Mouse (Mus musculus) spleen, adult 2 months (tissue): ENCODE data around the gene Parn.

ENCODE experiments used
- CTCF ChIP-seq: fragments of 200-500 bp; IDR thresholded peaks from 2 replicates; pipeline ENCODE4 v1.5.1; 2011; ENCODE audit warnings: mild to moderate bottlenecking, inconsistent platforms; ENCODE audit not compliant: insufficient read depth, insufficient read length, insufficient replicate concordance; ENCODE audit errors: extremely low read depth
- POLR2A ChIP-seq: fragments of 200-500 bp; IDR thresholded peaks from 2 replicates; pipeline ENCODE4 v1.6.1; 2011; ENCODE audit warnings: low read depth, low read length, inconsistent platforms

DNA sequence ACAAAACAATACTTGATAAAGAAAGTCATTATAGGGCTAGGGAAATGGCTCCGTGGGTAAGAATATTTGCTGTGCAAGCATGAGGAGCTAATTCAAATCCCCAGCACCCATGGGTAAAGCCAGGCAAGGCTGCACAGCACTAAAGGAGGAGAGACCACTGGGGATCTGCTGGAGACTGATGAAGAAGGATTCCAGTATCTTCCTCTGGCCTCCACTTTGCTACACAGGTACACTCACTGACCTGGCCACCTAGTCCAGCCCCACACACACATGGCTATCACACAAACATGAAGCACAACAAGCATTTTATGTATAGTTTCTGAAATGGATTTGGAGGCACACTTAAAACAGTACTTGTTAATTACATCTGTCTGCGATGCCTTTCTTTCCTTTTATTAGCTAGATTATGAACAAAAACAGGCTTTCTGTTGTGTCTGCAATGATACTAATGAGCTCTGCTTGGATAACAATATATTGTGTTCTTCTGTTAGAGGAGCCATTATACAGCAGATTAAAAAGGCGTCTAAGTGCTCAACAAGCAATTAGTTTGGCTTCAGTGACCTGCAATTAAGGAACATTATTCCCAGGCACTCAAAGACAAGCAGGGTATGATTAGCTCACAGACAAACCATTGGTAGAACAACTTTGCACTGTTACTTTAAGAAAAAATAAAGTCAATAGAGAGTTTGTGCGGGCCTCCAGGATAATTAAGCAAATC lies 59.8 kb downstream of the Parn start:
- TF ChIP-seq CTCF: no peak
- TF ChIP-seq POLR2A: no peak
